Mouse (Mus musculus): ENCODE measurements around the gene Olfr1393. TPM values are rescaled to one million over a fixed set of nuclear protein-coding genes. Genes with fewer than 3 reads are reported as not detected.

Olfr1393 gene
- polyA plus RNA-seq, 1 experiment = 0.72 TPM

DNA sequence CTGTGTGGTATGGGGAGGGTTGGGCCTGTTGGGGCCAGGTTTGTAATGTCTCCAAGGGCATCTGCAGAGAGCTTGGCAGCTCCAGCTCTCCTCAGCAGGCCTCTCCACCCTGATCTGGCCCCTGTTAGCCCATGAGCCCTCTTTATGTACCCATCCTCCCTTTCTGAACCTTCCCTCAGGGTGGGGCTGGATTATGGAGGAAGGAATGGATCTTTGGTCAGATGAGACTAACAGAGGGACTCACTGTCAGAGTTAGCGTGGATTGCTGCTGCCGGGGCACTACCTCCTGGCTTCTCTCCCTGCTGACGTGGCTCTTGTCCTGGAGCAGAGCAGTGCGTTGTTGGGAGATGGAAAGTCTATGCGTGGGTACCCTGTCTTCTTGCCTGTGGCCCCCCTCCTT is 15.8 kb upstream of the Olfr1393 start:
- Histone ChIP-seq H3K36me3 (ENCODE audit: control insufficient read depth, insufficient read depth, low read length) (peaks cover 1% of the 10 kb centered on the region; the same call in 1 of the 2 replicates), H3K27ac (ENCODE audit: insufficient read depth, low read depth, low read length) (peak overlapping the region; percentile 79; the same call in 1 of the 2 replicates)

DNA sequence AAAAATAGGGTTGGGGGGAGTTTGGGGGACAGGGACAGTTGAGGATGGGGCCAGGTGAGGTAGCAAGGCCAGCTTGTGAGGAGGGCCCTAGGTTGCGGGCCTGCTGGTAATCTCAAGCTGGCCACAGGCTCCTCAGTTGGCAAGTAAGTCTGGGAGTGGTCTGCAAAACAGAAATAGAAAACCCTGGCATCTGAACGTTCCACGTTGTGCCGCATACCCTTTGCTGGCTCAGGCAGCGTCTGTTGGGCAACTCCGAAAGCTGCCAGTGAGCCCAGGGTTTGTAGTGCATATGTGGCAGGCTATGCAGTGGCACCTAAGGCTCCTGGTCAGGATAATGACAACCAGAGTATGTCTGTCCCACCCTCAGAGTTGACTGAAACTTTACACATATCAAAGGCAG is 15.0 kb upstream of the Olfr1393 start:
- no peak overlapping the region for H3K4me3 ChIP-seq (ENCODE audit: insufficient read depth, low read depth, low read length)
- H3K27me3 ChIP-seq (replicated peaks; ENCODE audit: control insufficient read depth, insufficient read depth, low read length) = no peaks in the 10 kb centered on the region
- DNase-seq = no peak
- WGBS = 70% methylated on average over 6 of the region's 6 CpGs
- peaks cover 1% of the 10 kb centered on the region; the same call in 1 of the 2 replicates for H3K36me3 ChIP-seq (ENCODE audit: control insufficient read depth, insufficient read depth, low read length)
- TF ChIP-seq CTCF (conservative IDR thresholded peaks at IDR 0.05; ENCODE audit: insufficient read depth, insufficient read length, low read depth, low read length) (no peak), POLR2A (IDR thresholded peaks at IDR 0.05; ENCODE audit: low read depth, low read length) (no peak)
- no peak overlapping the region for H3K27ac ChIP-seq (ENCODE audit: insufficient read depth, low read depth, low read length)
- H3K4me1 ChIP-seq (ENCODE audit: control insufficient read depth, insufficient read depth, low read length) = peaks cover 52% of the 10 kb centered on the region

More for the DNA sequence above, 15.8 kb upstream of the Olfr1393 start:
- peak; percentile 63 for DNase-seq
- TF ChIP-seq POLR2A (IDR thresholded peaks at IDR 0.05; ENCODE audit: low read depth, low read length) (no peak), CTCF (conservative IDR thresholded peaks at IDR 0.05; ENCODE audit: insufficient read depth, insufficient read length, low read depth, low read length) (no peak)
- Histone ChIP-seq H3K4me1 (ENCODE audit: control insufficient read depth, insufficient read depth, low read length) (peaks cover 44% of the 10 kb centered on the region), H3K27me3 (replicated peaks; ENCODE audit: control insufficient read depth, insufficient read depth, low read length) (no peaks in the 10 kb centered on the region), H3K4me3 (ENCODE audit: insufficient read depth, low read depth, low read length) (no peak overlapping the region)
- 60% methylated on average over 5 of the region's 5 CpGs for WGBS

DNA sequence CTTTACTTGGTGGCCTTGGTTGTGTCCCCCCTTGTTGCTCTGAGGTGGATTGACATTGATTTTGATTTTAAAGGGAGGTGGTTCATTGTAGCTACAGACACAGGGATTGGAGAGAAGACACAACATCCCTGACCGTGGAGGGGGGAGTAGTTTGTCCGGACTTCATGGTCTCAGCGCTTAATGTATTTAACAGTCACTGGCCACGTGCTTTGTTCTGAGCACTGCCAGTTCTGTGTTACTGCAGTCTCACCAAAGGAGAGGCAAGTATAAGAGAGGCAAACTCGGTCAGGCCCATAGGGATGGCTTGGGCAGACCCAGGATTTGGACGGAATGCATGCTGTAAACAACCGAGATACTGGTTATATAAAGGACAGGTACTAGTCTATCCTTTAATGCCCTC is 14.0 kb upstream of the Olfr1393 start:
- peaks cover 52% of the 10 kb centered on the region for H3K4me1 ChIP-seq (ENCODE audit: control insufficient read depth, insufficient read depth, low read length)
- no peaks in the 10 kb centered on the region for H3K27me3 ChIP-seq (replicated peaks; ENCODE audit: control insufficient read depth, insufficient read depth, low read length)
- DNase-seq = no peak
- TF ChIP-seq POLR2A (IDR thresholded peaks at IDR 0.05; ENCODE audit: low read depth, low read length) = no peak
- TF ChIP-seq CTCF (conservative IDR thresholded peaks at IDR 0.05; ENCODE audit: insufficient read depth, insufficient read length, low read depth, low read length) = no peak
- 87% methylated on average over 7 of the region's 7 CpGs for WGBS
- no peak overlapping the region for H3K4me3 ChIP-seq (ENCODE audit: insufficient read depth, low read depth, low read length)
- H3K27ac ChIP-seq (ENCODE audit: insufficient read depth, low read depth, low read length) = no peak overlapping the region
- peaks cover 1% of the 10 kb centered on the region; the same call in 1 of the 2 replicates for H3K36me3 ChIP-seq (ENCODE audit: control insufficient read depth, insufficient read depth, low read length)

DNA sequence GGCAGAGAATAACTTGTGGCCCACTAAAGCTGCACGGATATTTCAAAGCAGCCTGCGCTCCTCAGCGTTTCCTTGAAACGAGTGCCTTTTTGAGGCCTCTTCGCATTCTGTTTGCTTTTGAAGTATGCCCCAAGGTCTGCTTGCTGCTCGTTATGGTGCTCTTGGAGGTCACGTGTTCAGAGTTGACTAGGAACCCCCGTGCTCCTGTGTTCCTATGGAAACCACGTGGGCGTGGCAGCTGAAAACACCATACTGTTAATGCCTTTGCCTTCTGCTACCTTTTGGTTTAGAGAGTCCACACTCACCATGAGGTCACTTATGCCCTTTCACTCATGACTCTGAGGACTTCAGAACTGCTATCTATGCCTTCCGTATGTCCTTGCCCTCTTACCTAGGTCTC is 13.5 kb upstream of the Olfr1393 start:
- WGBS = 67% methylated on average over 11 of the region's 11 CpGs
- no peak for DNase-seq
- Histone ChIP-seq H3K27me3 (replicated peaks; ENCODE audit: control insufficient read depth, insufficient read depth, low read length) (no peaks in the 10 kb centered on the region), H3K4me3 (ENCODE audit: insufficient read depth, low read depth, low read length) (no peak overlapping the region), H3K36me3 (ENCODE audit: control insufficient read depth, insufficient read depth, low read length) (peaks cover 1% of the 10 kb centered on the region; the same call in 1 of the 2 replicates), H3K4me1 (ENCODE audit: control insufficient read depth, insufficient read depth, low read length) (peaks cover 50% of the 10 kb centered on the region), H3K27ac (ENCODE audit: insufficient read depth, low read depth, low read length) (no peak overlapping the region)
- TF ChIP-seq POLR2A (IDR thresholded peaks at IDR 0.05; ENCODE audit: low read depth, low read length) (no peak), CTCF (conservative IDR thresholded peaks at IDR 0.05; ENCODE audit: insufficient read depth, insufficient read length, low read depth, low read length) (no peak)

DNA sequence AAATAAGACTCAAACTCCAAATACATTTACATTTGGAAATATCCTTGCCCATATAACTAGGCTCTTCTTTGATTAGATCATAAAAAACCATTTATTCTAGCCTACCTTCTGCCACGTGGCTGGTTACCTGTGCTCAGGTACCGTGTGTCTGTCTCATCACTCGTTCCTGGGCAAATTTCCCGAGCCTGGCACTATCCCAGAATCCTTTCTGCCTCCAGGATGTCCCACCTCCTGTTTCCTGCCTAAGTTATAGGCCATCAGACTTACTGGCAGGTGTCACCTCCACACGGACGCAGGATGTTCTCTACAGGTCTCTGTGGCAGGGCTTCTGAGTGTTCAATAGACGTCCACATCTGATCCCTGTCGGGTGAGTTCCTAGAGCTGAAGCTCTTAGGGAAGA is 13.0 kb upstream of the Olfr1393 start:
- Histone ChIP-seq H3K27me3 (replicated peaks; ENCODE audit: control insufficient read depth, insufficient read depth, low read length) (no peaks in the 10 kb centered on the region), H3K4me3 (ENCODE audit: insufficient read depth, low read depth, low read length) (no peak overlapping the region), H3K4me1 (ENCODE audit: control insufficient read depth, insufficient read depth, low read length) (peaks cover 45% of the 10 kb centered on the region), H3K27ac (ENCODE audit: insufficient read depth, low read depth, low read length) (no peak overlapping the region), H3K36me3 (ENCODE audit: control insufficient read depth, insufficient read depth, low read length) (peaks cover 1% of the 10 kb centered on the region; the same call in 1 of the 2 replicates)
- DNase-seq = no peak
- WGBS = 61% methylated on average over 8 of the region's 8 CpGs
- no peak for TF ChIP-seq POLR2A (IDR thresholded peaks at IDR 0.05; ENCODE audit: low read depth, low read length)
- no peak for TF ChIP-seq CTCF (conservative IDR thresholded peaks at IDR 0.05; ENCODE audit: insufficient read depth, insufficient read length, low read depth, low read length)

DNA sequence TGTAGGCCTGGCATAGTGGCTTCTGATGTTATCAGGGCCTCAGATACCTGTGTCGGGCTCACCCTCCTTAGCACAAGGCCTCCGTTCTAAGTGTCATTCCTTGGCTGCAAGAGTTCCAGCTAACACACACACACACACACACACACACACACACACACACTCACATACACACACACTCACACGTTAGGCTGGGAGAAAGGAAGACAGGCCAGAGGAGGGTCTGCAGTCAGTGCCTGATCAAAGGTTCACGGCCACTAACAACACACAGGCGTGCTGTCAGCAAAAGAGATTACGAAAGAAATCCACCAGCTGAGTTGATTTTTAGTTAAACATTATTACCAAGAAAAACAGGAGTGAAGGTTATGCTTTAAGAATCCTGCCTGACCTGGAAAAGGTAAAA is 11.4 kb upstream of the Olfr1393 start:
- no peak overlapping the region for H3K4me3 ChIP-seq (ENCODE audit: insufficient read depth, low read depth, low read length)
- H3K27me3 ChIP-seq (replicated peaks; ENCODE audit: control insufficient read depth, insufficient read depth, low read length) = no peaks in the 10 kb centered on the region
- WGBS = 31% methylated on average over 6 of the region's 6 CpGs
- TF ChIP-seq POLR2A (IDR thresholded peaks at IDR 0.05; ENCODE audit: low read depth, low read length) = no peak
- TF ChIP-seq CTCF (conservative IDR thresholded peaks at IDR 0.05; ENCODE audit: insufficient read depth, insufficient read length, low read depth, low read length) = no peak
- peak; percentile 87 for DNase-seq
- H3K4me1 ChIP-seq (ENCODE audit: control insufficient read depth, insufficient read depth, low read length) = peaks cover 32% of the 10 kb centered on the region
- H3K27ac ChIP-seq (ENCODE audit: insufficient read depth, low read depth, low read length) = peak overlapping the region; percentile 98
- peaks cover 1% of the 10 kb centered on the region; the same call in 1 of the 2 replicates for H3K36me3 ChIP-seq (ENCODE audit: control insufficient read depth, insufficient read depth, low read length)

DNA sequence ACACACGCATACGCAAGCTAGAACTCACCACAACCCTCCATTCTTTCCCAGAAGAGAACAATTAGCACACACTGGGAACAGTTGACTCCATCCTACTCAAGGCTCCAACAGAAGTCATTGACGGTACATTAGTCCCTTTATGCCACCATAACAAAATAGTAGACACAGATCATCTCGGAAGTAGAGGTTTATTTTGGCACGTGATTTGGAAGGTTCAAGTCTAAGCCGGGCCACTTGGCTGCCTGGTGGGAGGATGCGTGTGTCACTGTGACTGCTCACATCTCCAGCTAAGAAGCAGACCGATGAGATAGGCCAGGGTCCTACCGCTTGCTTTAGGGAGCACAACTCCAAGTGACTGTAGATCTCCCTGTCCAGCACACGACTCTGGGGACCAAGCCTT is 10.8 kb upstream of the Olfr1393 start:
- H3K4me1 ChIP-seq (ENCODE audit: control insufficient read depth, insufficient read depth, low read length) = peaks cover 25% of the 10 kb centered on the region
- no peak overlapping the region for H3K4me3 ChIP-seq (ENCODE audit: insufficient read depth, low read depth, low read length)
- WGBS = 63% methylated on average over 10 of the region's 10 CpGs
- H3K27me3 ChIP-seq (replicated peaks; ENCODE audit: control insufficient read depth, insufficient read depth, low read length) = no peaks in the 10 kb centered on the region
- no peak for DNase-seq
- TF ChIP-seq POLR2A (IDR thresholded peaks at IDR 0.05; ENCODE audit: low read depth, low read length) (no peak), CTCF (conservative IDR thresholded peaks at IDR 0.05; ENCODE audit: insufficient read depth, insufficient read length, low read depth, low read length) (no peak)
- H3K27ac ChIP-seq (ENCODE audit: insufficient read depth, low read depth, low read length) = peak overlapping the region; percentile 98
- H3K36me3 ChIP-seq (ENCODE audit: control insufficient read depth, insufficient read depth, low read length) = 0 out of 2 replicates have a peak, but pooled peaks cover 1% of the 10 kb centered on the region

Measured in kidney, adult 2 months (tissue).